Mouse (Mus musculus): Measurements from ENCODE around the gene Eif2ak3.

Gene Eif2ak3

DNA sequence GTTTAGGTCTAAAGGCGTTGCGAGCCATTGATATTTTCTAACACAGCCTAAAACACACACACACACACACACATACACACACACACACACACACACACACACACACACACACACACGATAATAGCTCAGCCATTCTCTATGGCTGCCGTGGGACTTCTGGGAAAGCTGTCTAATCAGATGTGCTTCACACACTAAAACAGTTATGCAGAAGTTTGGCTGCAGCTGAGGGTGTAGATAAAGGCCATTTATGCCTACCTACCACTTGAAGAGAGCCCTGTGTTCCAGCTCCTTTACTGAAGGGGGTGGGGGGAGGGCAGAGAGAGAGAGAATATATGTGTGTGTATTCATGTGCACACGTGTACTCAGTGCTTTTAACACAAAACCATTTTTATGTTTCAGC lies 59.4 kb downstream of the Eif2ak3 start:
- no peak for DNase-seq

DNA sequence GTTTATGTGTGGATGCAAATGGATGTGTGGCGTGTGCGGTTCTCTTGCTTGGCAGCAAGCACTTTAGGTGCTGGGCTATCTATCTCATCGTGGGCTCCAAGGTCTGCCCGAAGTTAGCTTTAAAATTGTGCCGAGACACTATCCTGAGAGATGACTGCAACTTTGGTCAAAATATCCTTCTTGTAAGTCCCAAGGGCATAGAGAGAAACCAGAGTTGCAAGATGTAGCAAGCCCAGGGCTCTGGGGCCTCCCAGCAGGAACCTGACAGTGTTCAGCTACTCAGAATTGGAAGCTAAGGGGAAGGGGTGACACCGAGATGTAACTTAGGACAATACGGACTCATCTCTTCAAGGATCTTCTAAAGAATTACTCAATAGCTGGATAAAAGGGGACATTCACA lies 65.3 kb downstream of the Eif2ak3 start:
- DNase-seq, result no peak

DNA sequence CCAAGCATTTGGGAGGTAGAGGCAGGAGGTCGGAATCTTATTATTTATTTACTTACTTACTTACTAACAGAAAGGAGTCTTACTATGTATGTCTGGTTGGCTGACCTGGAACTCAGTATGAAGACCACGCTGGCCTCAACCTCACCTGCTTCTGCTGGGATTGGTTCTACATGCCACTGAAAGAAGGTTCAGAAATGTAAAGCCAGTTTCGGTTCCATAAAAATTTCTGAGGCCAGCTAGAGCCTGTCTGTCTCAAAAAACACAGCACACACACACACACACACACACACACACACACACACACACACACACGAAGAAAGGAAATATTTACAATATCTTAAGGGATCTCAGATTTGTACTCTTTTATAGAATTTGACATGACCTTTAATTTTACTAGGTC lies 66.0 kb downstream of the Eif2ak3 start:
- DNase-seq, result no peak

DNA sequence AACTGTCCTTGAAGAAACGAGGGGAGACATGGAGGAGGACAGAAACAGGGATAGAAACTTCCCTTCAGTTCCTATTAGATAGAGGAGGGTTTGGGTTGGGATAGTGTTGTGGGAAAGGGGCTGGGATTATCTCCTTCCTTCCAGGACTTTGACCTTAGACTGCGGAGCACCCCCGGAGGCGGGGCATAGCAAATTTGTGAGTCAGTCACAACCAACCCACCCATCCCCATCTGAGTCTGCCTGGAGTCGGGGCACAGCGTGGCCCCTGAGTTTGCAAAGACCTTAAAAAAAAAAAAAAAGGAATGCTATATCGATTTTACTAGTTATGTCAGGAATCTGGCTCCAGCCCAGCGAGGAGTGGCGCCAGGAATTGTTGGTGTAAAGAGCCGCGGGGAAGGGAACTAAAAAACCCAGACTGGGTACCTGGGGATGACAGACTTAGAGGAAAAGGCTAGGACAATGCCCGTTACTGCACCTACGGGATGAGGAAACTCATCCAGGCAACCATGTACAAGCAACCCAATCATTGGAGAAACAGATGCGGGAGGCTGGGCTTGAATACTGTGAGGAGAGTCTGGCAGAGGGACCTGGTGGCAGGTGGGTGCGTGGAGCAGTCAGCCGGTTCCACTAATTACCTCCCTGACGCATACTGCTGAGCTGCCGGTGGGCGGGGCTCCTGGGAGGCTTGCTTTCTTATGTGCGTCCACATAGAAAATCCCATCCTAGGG lies 67.5 kb downstream of the Eif2ak3 start:
- no peak for DNase-seq

DNA sequence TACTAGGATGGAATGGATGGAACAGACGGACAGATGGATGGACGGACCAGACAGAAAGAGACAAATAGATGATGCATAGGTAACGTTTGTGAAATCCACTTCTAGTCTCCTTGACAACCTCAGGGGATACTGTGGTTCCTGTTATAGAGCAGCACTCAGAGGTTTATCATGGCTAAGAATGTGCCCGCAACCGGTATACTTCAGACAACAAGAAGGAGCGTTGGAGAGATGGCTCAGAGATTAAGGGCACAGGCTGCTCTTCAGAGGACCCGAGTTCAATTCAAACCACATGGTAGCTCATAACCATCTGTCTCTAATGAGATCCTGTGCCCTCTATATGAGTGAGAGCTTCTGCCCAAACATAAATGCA lies 68.1 kb downstream of the Eif2ak3 start:
- DNase-seq, result no peak

DNA sequence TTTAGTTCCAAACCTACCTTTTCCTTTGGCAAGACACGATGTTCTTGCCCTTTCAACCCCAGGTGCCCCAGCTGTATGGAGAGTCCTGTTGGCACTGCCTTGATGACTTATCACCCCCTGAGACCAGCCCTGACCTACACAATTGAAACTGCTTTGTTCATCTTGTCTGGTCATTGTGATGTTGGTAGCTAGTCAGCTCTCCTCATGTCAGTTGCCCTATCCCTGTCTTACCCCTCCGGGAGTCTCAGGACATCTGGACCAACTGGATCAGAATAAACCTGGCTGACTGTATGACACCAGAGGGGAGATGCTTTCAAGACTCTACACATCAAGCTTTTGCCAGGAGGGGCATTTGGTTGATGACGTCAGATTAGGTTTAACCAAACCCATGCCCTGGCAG lies 74.5 kb downstream of the Eif2ak3 start, which contains the start of gene Tex37:
Gene Tex37 (minus strand): TSS at position 101 of the 400 bp plus-strand sequence.
- no peak for DNase-seq

DNA sequence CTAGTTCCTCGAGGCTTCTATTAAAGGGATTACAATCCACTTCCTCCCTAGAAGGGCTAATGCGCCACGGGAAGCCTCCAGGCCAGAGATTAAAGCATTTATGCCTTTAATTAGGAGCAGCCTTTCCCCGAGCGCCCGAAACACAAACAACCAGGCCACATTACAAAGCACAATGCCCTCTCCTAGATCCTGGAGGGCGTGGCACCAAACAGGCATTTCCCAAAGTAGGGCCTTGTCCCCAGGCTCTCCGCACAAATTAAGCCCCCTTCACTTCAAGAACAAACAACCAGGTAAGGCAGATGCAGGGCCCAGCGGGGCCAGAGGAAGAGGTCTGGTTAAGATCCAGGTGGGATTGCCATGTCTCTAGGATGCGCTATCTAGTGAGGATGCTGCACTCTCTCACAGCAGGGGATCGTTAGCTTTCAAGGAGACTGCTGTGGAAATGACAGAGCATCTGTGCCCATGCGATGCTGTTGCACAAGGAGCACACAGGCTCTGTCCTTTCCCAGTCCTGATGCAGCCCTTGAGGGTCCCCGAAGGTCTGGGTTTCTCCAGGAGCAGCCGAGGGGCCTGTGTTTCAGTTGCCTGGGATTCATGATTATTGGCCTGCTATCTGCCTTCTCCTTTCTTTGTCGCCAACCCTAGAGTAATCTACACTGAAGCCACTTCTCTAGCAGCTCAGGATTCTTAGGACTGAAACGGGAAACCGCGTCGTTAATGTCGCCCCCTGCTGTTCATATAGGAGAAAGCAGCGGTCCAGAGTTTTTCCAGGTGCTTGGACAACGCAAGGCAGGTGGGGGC lies 77.2 kb downstream of the Eif2ak3 start:
- DNase-seq, result peak in 1 of 2 experiments; percentile 35

DNA sequence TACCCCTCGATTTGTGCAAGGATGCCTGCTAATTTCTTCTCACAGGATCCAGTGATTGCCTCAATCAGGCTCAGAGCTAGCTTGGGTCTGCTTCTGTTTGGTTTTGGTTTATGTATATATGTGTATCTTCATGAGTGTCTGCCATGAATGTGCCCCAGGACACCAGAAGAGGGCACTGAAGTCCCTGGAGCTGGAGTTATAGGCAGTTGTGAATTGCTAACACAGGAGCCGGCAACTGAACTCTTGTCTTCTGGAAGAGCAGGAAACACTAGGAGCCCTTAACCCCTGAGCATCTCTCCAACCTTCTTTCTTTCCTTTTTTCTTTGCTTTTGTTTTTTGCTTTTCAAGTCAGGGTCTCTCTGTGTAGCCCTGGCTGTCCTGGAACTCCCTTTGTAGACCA lies 87.5 kb downstream of the Eif2ak3 start:
- no peak for DNase-seq

DNA sequence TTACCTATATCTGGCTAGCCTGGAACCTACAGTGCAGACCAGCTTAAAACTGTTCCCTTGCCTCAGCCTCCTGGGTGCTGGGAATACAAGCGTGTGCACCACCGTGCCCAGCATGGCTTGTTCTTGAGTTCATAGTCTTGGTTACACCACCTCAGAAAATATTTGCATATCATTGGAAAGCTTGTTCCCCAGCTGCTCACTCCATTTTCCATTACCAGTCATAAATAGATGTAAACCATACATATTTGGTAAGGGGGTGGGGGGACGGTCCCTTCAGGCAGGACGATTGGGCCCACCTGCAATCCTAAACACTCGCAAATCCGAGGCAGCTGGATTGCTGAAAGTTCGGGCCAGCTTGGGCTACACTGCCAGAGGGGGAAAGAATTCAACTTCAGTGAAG lies 109.0 kb downstream of the Eif2ak3 start:
- DNase-seq, result no peak

DNA sequence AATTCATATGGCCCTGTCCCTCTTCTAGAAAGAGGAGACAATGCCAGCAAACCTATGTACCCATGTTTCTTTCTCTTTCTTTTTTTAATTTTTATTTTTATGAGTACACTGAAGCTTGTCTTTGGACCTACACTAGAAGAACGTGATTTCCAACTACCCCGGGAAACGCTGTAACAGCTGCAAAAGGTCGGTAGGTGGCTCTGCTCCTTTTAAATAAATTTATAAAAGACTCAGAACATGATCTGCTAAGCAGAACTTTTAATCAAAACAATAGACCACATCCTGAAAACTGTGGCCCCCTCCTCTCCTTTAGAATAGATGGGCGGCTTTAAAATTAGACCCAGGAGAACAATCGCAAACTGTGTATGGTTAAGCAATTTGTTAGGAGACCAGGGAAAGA lies 109.7 kb downstream of the Eif2ak3 start:
- DNase-seq, result peak in 1 of 2 experiments; percentile 10
